8 mouse cellular contexts compared by ENCODE assay signal in genomic region chr4:57879804-57880357, GRCm38 (mm10). TPM values are rescaled to one million over a fixed set of nuclear protein-coding genes. Genes with fewer than 3 reads are reported as not detected.
A peak's percentile ranks its signal among the peaks of the same experiment; 100 is the strongest.
DNase-seq lines count a peak whose midpoint lies in the region; ATAC-seq and TF ChIP-seq lines count a peak whose summit lies in the region.

No protein-coding gene starts in this region.

- no peak; the same call in 1 of the 2 replicates for TF ChIP-seq CTCF in heart, adult 2 months (IDR thresholded peaks at IDR 0.05)
- TF ChIP-seq CTCF in liver, adult 2 months (IDR thresholded peaks at IDR 0.05; ENCODE audit: low read depth, low read length): peak; percentile 89

- 0 out of 2 replicates have a peak, but pooled peaks have one; percentile 78 for TF ChIP-seq EP300 in heart, adult 2 months (IDR thresholded peaks at IDR 0.05; ENCODE audit: insufficient read depth, low read depth, low read length)

- H3K9ac ChIP-seq in heart, adult 2 months (ENCODE audit: low read depth, low read length): no peak overlapping the region
- H3K9ac ChIP-seq in kidney, embryonic 14.5 days (ENCODE audit: low read depth, low read length): no peak overlapping the region
- H3K9ac ChIP-seq in liver, adult 2 months (ENCODE audit: low read depth, low read length): no peak overlapping the region
- no peak overlapping the region for H3K9ac ChIP-seq in neural tube, embryonic 12.5 days
- no peak overlapping the region for H3K9ac ChIP-seq in stomach, embryonic 16.5 days (ENCODE audit: low read length)

- no peak for TF ChIP-seq POLR2A in heart, adult 2 months (IDR thresholded peaks at IDR 0.05; ENCODE audit: insufficient read depth, low read depth, low read length)
- no peak for TF ChIP-seq POLR2A in liver, adult 2 months (IDR thresholded peaks at IDR 0.05; ENCODE audit: extremely low read depth, insufficient read depth, low read length)

- no peak overlapping the region for H3K4me2 ChIP-seq in kidney, embryonic 14.5 days (replicated peaks; ENCODE audit: low read depth, low read length)
- no peak overlapping the region for H3K4me2 ChIP-seq in neural tube, embryonic 12.5 days (replicated peaks)
- H3K4me2 ChIP-seq in stomach, embryonic 16.5 days (ENCODE audit: low read depth, low read length): no peak overlapping the region

- peaks cover 10% of the 10 kb centered on the region for H3K79me2 ChIP-seq in heart, adult 2 months (replicated peaks; ENCODE audit: control insufficient read depth, insufficient read depth, low read length)
- peaks cover 4% of the 10 kb centered on the region; the same call in 1 of the 2 replicates for H3K79me2 ChIP-seq in liver, adult 2 months (ENCODE audit: control insufficient read depth, insufficient read depth, low read length)

- H3K4me1 ChIP-seq in heart, adult 2 months (ENCODE audit: control insufficient read depth, insufficient read depth, low read length): peaks cover 16% of the 10 kb centered on the region
- no peaks in the 10 kb centered on the region for H3K4me1 ChIP-seq in kidney, embryonic 14.5 days (ENCODE audit: control insufficient read depth, insufficient read depth, low read length)
- H3K4me1 ChIP-seq in liver, adult 2 months (ENCODE audit: control insufficient read depth, insufficient read depth, low read length): 0 out of 2 replicates have a peak, but pooled peaks cover 3% of the 10 kb centered on the region
- H3K4me1 ChIP-seq in neural tube, embryonic 12.5 days: peaks cover 4% of the 10 kb centered on the region; the same call in 1 of the 2 replicates
- peaks cover 7% of the 10 kb centered on the region; the same call in 1 of the 2 replicates for H3K4me1 ChIP-seq in stomach, embryonic 16.5 days (ENCODE audit: control insufficient read depth, insufficient read depth, low read length)

- H3K27ac ChIP-seq in heart, adult 2 months: no peak overlapping the region
- no peak overlapping the region for H3K27ac ChIP-seq in kidney, embryonic 14.5 days (ENCODE audit: low read depth, low read length)
- no peak overlapping the region for H3K27ac ChIP-seq in liver, adult 2 months (replicated peaks; ENCODE audit: insufficient read depth, low read depth, low read length)
- H3K27ac ChIP-seq in neural tube, embryonic 12.5 days: no peak overlapping the region
- no peak overlapping the region for H3K27ac ChIP-seq in stomach, embryonic 16.5 days (ENCODE audit: low read length)

- intact Hi-C loops in heart, adult 2 months (cut with DNase I): loop anchor here (2.0 kb wide), 3 partner anchors 25 to 207 kb away; no protein-coding TSS in a partner anchor

- ATAC-seq in kidney, embryonic 14.5 days (ENCODE audit: low FRiP score, low TSS enrichment): peak; percentile 73; the same call in 1 of the 2 replicates
- ATAC-seq in neural tube, embryonic 12.5 days (ENCODE audit: low FRiP score, low read depth): peak; percentile 58; the same call in 1 of the 2 replicates
- ATAC-seq in stomach, embryonic 16.5 days (ENCODE audit: insufficient read depth, low FRiP score): peak; percentile 40

- H3K27me3 ChIP-seq in heart, adult 2 months (ENCODE audit: control insufficient read depth, insufficient read depth, low read length): no peaks in the 10 kb centered on the region
- no peaks in the 10 kb centered on the region for H3K27me3 ChIP-seq in kidney, embryonic 14.5 days (ENCODE audit: control insufficient read depth, insufficient read depth, low read length)
- no peaks in the 10 kb centered on the region for H3K27me3 ChIP-seq in liver, adult 2 months (ENCODE audit: control insufficient read depth, insufficient read depth, low read length)
- no peaks in the 10 kb centered on the region for H3K27me3 ChIP-seq in neural tube, embryonic 12.5 days (replicated peaks)
- no peaks in the 10 kb centered on the region for H3K27me3 ChIP-seq in stomach, embryonic 16.5 days (ENCODE audit: control insufficient read depth, insufficient read depth, low read length)

- DNase-seq in 3T3-L1 (ENCODE audit: low read depth, low spot score): peak; percentile 66
- DNase-seq in adrenal gland, adult 2 months: peak; percentile 83
- peak; percentile 90 for DNase-seq in embryo, embryonic 10.5 days (ENCODE audit: low spot score)
- peak; percentile 76 to 86 for DNase-seq in heart, adult 2 months
- DNase-seq in liver, adult 2 months (ENCODE audit: extremely low read depth, low read depth, low spot score): peak; percentile 54

- H3K36me3 ChIP-seq in heart, adult 2 months (ENCODE audit: control insufficient read depth, insufficient read depth, low read length): peaks cover 32% of the 10 kb centered on the region; the same call in 1 of the 2 replicates
- H3K36me3 ChIP-seq in kidney, embryonic 14.5 days (ENCODE audit: control insufficient read depth, insufficient read depth, low read length): no peaks in the 10 kb centered on the region
- no peaks in the 10 kb centered on the region for H3K36me3 ChIP-seq in liver, adult 2 months (ENCODE audit: control insufficient read depth, insufficient read depth, low read length)
- no peaks in the 10 kb centered on the region for H3K36me3 ChIP-seq in neural tube, embryonic 12.5 days
- no peaks in the 10 kb centered on the region for H3K36me3 ChIP-seq in stomach, embryonic 16.5 days (ENCODE audit: control insufficient read depth, insufficient read depth, low read length)

- 12% methylated on average over 6 of the region's 6 CpGs for WGBS in heart, adult 2 months
- 11% methylated on average over 6 of the region's 6 CpGs for WGBS in kidney, embryonic 14.5 days
- 13% methylated on average over 6 of the region's 6 CpGs for WGBS in liver, adult 2 months
- WGBS in neural tube, embryonic 12.5 days: 14% methylated on average over 6 of the region's 6 CpGs
- WGBS in stomach, embryonic 16.5 days: 16% methylated on average over 6 of the region's 6 CpGs

- H3K4me3 ChIP-seq in heart, adult 2 months: no peak overlapping the region
- no peak overlapping the region for H3K4me3 ChIP-seq in kidney, embryonic 14.5 days (ENCODE audit: low read length)
- H3K4me3 ChIP-seq in liver, adult 2 months (ENCODE audit: insufficient read depth, low read depth, low read length): no peak overlapping the region
- H3K4me3 ChIP-seq in neural tube, embryonic 12.5 days: no peak overlapping the region
- H3K4me3 ChIP-seq in stomach, embryonic 16.5 days (replicated peaks; ENCODE audit: low read length): no peak overlapping the region

- no peaks in the 10 kb centered on the region for H3K9me3 ChIP-seq in kidney, embryonic 14.5 days (ENCODE audit: control insufficient read depth, low read length)
- H3K9me3 ChIP-seq in neural tube, embryonic 12.5 days: no peaks in the 10 kb centered on the region
- no peaks in the 10 kb centered on the region for H3K9me3 ChIP-seq in stomach, embryonic 16.5 days (replicated peaks; ENCODE audit: control insufficient read depth, low read length)

RNA-seq across cellular contexts. Expression of gene D630039A03Rik, which starts 36.2 kb away (rescaled TPM):
- 10 to 100 TPM; 11.5 to 11.6 TPM for total RNA-seq in adrenal gland, adult 2 months (2021)
- 3.8 and 4.9 TPM in 2 replicates for polyA plus RNA-seq in adrenal gland, adult 2 months (2012; rRNA removed)
- total RNA-seq in heart, adult 2 months (2021): under 1 TPM; 0.13 to 0.27 TPM
- polyA plus RNA-seq in heart, adult 2 months (2012; rRNA removed): 0.29 and 0.31 TPM in 2 replicates
- 0.70 and 1.0 TPM in 2 replicates for polyA plus RNA-seq in kidney, embryonic 14.5 days (2014; fragmentation: Nextera tagmentation; extraction: Ambion mirVana)
- total RNA-seq in liver, adult 2 months (2014; rRNA removed): 3.2 and 4.9 TPM in 2 replicates
- 10.2 and 14.3 TPM in 2 replicates for polyA plus RNA-seq in liver, adult 2 months (2012; rRNA removed)
- polyA plus RNA-seq in neural tube, embryonic 12.5 days (2016; fragmentation: Nextera tagmentation; extraction: Ambion mirVana): 0.40 and 0.52 TPM in 2 replicates
- polyA plus RNA-seq in stomach, embryonic 16.5 days (2015; fragmentation: Nextera tagmentation; extraction: Ambion mirVana): 11.9 and 13.8 TPM in 2 replicates
